Mouse (Mus musculus) left cerebral cortex, postnatal 36 days (tissue): ENCODE results near the gene Mgp. TPM values are rescaled to one million over a fixed set of nuclear protein-coding genes. Genes with fewer than 3 reads are reported as not detected.

Experiments used
- DNase-seq, 2 experiments: peaks; one replicate each; pipeline ENCODE4 v3.0.0; 2021 to 2022; ENCODE audit warnings: low spot score in 2 of 2, mixed read lengths in 1 of 2
- intact Hi-C: fragments of 180-260 bp; cut with DNase I; formaldehyde crosslinking; loops from one replicate; pipeline ENCODE4 v1.15.1; 2025
- total RNA-seq, 2 experiments: library from RNA; stranded (reverse); gene quantifications; 2 replicates each; pipeline ENCODE4 v1.2.3; 2021

Gene Mgp
- total RNA-seq, 2 experiments from 2014 or later: 38.0 to 47.7 TPM

DNA sequence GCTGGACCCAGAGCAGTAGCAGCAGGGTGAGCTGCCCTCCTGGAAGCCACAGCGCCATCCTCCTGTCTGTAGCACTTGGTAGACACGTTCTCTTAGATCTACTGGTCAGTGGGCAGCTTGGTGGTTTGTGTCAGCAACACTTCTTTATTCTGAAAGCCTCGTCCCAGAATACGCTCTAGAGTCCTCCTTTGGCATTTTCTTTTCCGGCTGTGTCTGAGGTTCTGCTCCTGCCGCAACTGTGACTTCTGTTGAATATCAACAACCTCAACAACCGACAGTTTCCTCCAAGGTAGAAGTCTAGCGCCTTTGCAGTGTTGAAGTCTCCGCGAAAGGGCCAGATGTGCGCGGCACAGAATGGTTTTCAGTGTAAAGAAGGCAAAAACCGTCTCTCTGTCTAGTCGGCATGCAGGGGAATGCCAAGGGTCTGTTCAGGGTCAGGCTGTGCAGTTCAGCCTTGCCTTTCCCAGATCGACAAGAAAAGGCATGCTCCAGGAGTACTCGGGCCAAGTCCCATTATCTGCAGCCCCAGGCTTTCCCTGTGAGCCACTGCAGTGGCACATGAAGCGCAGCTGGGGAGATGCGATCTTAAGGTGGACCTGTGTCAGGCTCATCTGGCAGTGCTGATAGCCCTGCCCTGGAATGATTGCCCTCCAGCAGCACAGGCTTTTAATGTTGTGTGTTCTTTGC, 18.3 kb downstream of the Mgp start, which contains the start of gene Art4:
TSS of gene Art4 (minus strand) at position 548 of the 687 bp plus-strand sequence.
- no peak for DNase-seq
- intact Hi-C loops: no loop called here

DNA sequence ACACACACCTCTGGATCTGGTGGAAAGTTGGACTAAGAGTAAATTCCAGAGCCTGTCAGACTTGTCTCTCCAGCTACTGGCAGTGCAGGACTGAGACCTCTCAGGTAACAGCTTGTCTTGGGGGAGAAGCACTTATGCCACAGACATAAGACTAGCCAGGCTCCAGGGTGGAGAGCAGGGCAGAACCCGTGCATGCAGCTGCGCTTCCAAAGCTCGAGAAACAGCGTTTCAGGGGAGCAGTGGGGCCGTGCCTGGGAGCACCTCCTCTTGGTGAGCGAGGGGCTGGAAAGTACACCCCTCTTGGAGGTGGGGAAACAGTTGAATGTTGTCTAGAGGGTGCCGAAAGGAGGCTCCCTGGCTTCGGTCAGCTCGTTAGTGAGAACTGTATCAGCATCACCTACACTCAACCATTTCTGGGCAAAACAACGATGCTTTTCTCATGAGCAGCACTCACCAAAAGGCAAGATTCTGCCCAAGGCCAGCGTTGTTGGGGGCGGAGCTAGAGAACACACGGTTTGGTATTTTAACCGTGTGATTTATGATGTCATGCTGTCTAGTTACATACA, 19.5 kb downstream of the Mgp start:
- no peak for DNase-seq
- intact Hi-C loops: no loop called here

DNA sequence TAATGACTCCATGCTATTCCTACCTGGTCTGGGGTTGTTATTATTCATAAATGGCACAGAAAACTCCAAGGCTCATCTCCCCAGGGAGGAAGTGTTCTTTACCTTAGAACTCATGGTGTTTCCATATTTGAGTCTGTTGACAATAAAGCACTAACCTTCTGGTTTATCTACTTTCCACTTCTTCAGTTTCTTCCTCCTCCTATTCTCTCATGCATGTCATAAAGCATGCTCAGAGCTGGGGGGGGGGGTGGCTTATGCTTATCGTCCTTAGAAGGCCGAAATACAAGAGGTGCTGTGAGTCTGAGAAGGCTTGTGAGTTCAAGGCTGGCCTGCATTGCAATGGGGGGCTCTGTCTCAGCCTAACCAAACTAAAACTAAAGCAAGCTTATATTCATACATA, 20.4 kb downstream of the Mgp start:
- intact Hi-C loops: no loop called here

DNA sequence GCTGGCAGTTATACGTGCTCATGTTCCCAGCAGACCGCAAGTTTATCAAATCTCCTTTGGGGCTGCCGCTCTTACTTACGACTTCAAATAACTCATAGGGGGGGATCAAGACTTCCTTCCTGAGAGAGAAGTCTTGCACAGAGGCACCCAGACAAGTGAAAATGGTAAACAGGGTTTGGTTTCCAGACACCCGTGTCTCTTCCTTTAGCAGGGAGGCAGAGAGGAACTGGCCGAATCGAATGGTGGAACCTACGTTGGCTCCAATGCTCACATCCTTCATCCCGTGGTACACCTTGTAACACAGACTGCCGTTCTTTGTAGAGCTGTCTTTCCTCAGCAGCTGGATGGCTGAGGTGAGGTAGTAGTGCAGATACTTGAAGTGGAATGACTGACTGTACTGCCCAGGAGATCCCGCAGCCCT, 21.3 kb downstream of the Mgp start:
- DNase-seq: no peak
- intact Hi-C loops: no loop called here

More for the DNA sequence above, 20.4 kb downstream of the Mgp start:
- DNase-seq: no peak

DNA sequence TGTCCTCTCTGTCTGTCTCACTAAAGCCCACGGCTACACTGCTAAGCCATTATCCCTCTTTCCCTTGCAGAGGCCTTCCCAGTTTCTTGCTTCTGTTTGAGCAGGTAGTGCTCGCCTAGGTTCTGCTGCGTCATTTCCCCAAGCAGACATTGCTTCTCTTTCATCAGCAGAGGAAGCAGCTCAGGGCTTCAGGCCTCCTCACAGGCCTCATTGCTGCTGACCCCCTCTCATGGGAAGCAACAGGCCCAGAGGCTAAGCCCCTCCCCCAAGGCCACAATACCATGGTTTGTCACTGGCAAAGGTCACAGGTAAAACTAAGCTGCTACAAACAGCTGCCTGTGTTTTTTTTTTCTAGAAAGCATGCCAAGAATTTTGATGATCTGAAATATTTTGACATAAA, 22.9 kb downstream of the Mgp start:
- no peak for DNase-seq
- intact Hi-C loops: no loop called here

DNA sequence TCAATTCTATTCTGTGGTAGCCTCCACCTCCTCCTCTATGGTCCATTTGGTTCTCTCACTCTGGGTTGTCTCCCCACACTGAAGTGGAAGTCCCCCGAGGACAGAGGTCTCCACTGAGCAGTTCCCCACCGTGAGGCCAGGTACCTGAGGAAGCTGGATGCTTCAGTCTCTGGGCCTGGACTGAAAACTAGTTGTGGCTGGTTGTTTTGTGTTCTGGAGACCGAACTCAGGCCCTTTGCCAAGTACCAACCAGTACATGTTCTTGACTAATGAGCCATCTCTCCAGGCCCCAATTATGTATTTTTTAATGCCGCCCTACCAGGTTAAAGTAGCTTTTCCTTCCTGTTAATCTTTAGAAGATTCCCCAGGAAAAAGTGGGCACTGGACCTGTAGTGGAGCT, 23.3 kb downstream of the Mgp start:
- no peak for DNase-seq
- intact Hi-C loops: no loop called here

- DNase-seq: no peak
- intact Hi-C loops: no loop called here
Measured at GRCm38 (mm10) chr6:136850267-136850666, 25.4 kb downstream of the Mgp start.

DNA sequence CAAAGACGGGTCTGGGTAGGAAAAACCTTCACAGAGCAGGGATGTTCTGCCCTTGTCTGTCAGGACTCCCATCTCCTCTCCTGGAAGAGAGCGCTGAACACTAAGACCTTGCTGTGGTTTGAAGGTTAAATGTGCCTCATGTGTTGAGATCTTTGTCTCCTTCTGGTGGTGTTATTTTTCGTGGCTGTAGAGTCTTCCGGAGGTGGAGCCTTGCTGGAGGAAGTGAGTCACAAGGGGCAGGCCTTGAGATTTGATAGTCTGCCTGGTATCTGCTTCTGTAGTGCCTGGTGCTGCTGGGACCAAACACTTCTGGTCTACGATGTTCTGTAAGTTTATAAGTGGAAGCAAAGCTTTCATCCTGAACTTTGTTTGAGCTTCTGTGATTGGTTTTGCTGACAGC, 26.7 kb downstream of the Mgp start:
- intact Hi-C loops: no loop called here
- DNase-seq: no peak

DNA sequence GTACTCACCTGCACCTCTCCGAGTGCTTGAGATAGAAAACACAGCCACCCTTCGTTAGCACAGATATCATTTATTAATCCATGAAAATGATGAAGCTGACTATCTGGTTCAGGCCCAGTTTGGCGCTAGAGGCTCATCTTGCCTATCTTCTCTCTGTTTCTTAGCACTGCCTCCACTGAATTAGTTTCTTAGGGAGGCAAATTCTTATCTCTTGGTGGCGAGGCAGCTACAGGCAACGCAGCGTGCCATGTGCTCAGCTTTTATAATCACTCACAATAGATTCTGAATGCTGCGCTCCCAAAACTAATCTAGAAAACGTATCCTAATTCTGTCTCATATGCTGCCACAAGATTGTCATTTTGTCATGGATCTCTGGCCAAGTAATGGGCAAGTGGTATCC, 27.2 kb downstream of the Mgp start:
- intact Hi-C loops: no loop called here
- no peak for DNase-seq

GRCm38 (mm10) chr6:136847790-136848189, 27.8 kb downstream of the Mgp start:
- no peak for DNase-seq
- intact Hi-C loops: no loop called here

DNA sequence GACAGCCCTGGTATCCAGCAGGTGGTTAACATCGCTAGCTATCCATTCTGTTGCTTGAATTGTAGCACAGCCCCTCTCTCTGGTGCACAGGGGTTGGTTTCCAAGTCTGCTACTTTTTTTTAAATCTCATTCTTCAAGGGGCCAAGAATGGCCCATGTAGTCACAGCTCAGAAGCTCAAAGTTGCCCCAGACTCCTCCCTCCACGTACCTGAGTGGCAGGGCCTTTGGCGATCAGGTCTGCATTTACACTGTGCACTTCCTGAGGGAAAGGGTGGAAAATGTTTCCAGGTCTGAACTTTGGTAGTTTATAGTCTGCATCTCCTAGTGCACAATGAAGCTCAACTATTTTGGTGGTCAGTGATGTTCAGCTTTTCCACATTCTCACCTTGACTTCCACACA, 28.4 kb downstream of the Mgp start:
- intact Hi-C loops: no loop called here
- no peak for DNase-seq

DNA sequence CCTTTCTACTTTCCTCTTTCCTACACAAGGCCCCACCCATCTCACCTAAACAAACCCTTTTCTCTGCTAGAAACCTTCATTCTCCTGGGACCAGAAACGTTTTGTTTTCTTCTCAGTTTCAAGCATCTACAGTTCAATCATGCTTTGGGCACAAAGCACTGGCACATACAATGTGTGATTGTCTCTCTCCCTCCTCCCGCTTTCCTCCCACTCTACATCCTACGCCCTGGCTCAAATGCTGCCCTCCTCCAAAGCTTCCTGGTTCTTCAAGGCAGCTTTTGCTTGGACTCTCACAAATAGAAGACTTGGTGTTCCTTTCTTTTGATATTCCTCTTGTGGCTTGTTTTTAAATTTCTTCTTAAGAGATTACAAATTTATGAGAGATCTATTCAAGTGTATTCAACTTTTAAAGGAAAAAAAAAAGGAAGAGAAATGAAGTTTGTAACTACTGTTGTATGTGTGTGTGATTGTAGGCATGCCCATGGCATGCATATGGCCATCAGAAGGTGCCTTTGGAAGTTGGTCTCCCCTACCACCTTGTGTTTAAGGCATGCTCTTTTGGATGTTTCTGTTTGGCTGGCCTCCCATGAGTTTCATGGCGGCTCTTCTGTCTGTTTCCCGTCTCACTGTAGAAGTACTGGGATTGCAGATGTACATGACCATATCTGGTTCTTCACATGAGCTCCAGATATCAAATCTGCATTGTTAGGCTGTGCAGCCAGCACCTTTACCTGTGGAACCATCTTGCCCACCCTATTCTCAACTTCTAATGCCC, 29.7 kb downstream of the Mgp start:
- no peak for DNase-seq
- intact Hi-C loops: no loop called here

- DNase-seq: no peak
- intact Hi-C loops: no loop called here
Measured at GRCm38 (mm10) chr6:136844903-136845302, 30.7 kb downstream of the Mgp start.

DNA sequence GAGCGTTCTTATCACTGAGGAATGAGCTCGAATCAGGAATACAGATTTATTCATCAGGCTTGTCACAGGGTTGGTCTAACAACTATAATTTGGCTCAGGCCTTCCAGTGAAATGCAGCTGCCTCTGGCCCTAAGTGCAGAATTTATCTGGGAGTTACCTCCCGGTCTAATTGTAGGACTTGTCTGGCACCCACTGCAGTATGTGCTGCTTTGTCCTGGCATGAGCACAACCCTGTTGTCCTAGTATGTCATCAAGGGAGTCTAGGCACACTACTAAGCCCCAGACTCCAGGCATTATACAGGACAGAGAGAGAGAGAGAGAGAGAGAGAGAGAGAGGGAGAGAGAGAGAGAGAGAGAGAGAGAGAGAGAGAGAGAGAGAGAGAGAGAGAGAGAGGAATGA, 38.3 kb downstream of the Mgp start:
- DNase-seq: no peak
- intact Hi-C loops: no loop called here

- intact Hi-C loops: no loop called here
Measured at GRCm38 (mm10) chr6:136835352-136835751, 40.3 kb downstream of the Mgp start, which contains the start of gene Smco3. Gene Smco3 (minus strand): TSS chr6:136835452.

DNA sequence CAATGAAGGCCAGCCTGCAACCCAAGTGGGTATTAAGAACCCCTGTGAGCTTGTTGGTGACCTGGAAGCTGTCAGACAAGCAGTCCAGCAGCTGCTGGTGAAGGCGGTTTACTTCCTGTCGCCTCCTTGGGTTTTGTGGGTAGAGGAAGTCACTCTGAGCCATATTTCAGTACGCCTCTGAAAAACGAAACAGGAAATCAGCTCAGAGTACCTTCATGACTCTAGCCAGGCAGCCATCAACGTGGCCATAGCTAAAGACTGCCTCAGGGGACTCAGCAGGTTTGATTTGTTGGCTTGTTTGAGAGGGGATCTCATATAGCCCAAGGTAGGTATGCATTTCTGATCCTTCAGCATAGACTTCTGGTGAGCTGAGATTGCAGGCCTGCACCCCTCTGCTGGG, 43.9 kb downstream of the Mgp start:
- intact Hi-C loops: no loop called here
- DNase-seq: no peak

More at GRCm38 (mm10) chr6:136835352-136835751, 40.3 kb downstream of the Mgp start, which contains the start of gene Smco3:
- no peak for DNase-seq

- intact Hi-C loops: no loop called here
- no peak for DNase-seq
Measured at GRCm38 (mm10) chr6:136828681-136829080, 46.9 kb downstream of the Mgp start.

DNA sequence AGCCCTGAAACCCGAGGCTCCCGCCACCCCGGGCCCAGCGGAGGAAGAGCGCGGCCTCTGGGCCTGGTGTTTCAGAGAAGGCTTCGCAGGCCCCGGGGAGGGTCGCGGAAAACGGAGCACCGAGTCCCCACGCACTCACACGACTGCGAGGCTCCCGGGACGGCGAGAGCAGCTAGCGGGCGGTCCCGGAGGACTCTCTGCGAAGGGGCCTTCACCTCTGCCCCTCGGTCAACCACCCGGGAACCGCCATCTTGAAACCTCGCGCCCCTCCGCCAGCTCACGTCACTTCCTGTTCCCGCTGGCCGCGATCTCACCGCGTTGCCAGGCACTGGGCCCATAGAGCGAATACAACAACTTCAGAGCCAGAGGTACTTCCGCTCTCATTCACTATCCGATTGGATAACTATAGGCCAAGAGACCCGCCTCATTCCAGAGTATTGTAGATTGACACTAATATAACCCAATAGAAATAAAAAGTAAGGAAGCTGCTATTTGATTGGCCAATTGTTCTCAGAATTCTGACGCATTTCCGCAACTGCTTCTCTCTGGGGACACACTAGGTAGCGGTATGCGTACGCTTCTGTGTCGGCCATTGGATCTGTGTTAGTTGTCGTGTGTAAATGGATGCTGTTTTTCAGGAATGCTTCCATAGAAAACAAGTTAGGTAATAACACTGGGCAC, 47.6 kb downstream of the Mgp start, which contains the start of gene Wbp11:
TSS of gene Wbp11 (minus strand) at position 353 of the 681 bp plus-strand sequence.
- DNase-seq: peak; percentile 95
- intact Hi-C loops: loop anchor here (1.0 kb wide), 1 partner anchor 22 kb away; no protein-coding TSS in a partner anchor

- DNase-seq: no peak
- intact Hi-C loops: loop anchor here (1.0 kb wide), 1 partner anchor 21 kb away; no protein-coding TSS in a partner anchor
Measured at GRCm38 (mm10) chr6:136827516-136827880, 48.1 kb downstream of the Mgp start, which contains the start of gene BC049715. Gene BC049715 (plus strand): TSS chr6:136827626.

DNA sequence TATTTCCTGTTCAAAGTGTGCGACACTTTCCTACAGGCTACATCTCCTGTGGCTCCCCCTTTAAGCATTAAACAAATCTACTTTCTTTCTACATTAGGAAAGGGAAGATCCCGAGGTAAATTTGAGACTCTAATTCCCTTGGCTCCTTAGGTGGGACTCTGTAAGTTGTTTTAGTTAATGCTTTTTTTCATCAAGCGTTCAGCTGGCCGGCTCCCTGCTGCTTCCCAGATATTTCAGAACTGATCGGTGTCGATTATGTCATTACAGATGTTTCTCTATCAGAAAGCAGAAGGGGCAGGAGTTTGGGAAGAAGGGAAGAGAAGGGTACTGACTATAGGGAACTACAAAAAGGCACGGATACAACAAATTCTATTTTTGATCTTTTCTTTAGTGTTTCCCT, 48.5 kb downstream of the Mgp start:
- intact Hi-C loops: loop anchor here (1.0 kb wide), 1 partner anchor 21 kb away; no protein-coding TSS in a partner anchor

More for the DNA sequence above, 48.5 kb downstream of the Mgp start:
- DNase-seq: no peak
